Mouse (Mus musculus) liver, embryonic 16.5 days (tissue): ENCODE measurements around the gene Emb. TPM values are rescaled to one million over a fixed set of nuclear protein-coding genes. Genes with fewer than 3 reads are reported as not detected.

Source experiments
- ATAC-seq: fragments of 200-750 bp; cut with Nextera tagmentation; 2 replicates; pipeline ENCODE4 v1.8.0; 2017; ENCODE audit warnings: low read depth, mild to moderate bottlenecking, moderate number of reproducible peaks, moderate library complexity
- H3K27ac ChIP-seq: fragments of 300-500 bp; sonication (generic); 2 replicates; pipeline ENCODE4 v1.5.1; 2014; ENCODE audit warnings: mild to moderate bottlenecking, low read length
- H3K27me3 ChIP-seq: fragments of 300-500 bp; sonication (generic); 2 replicates; pipeline ENCODE4 v1.6.1; 2014; ENCODE audit warnings: low read depth, low read length, mixed read lengths; ENCODE audit not compliant: control insufficient read depth, insufficient read depth
- H3K36me3 ChIP-seq: fragments of 300-500 bp; sonication (generic); 2 replicates; pipeline ENCODE4 v1.6.1; 2014; ENCODE audit warnings: mild to moderate bottlenecking; ENCODE audit not compliant: control insufficient read depth, insufficient read depth
- H3K4me1 ChIP-seq: fragments of 300-500 bp; sonication (generic); 2 replicates; pipeline ENCODE4 v1.6.1; 2014; ENCODE audit warnings: low read depth, low read length, mixed read lengths; ENCODE audit not compliant: control insufficient read depth
- H3K4me2 ChIP-seq: fragments of 300-500 bp; sonication (generic); 2 replicates; pipeline ENCODE4 v1.6.1; 2014; ENCODE audit warnings: low read depth, low read length, mixed read lengths
- H3K4me3 ChIP-seq: fragments of 300-500 bp; sonication (generic); 2 replicates; pipeline ENCODE4 v1.5.1; 2014; ENCODE audit warnings: low read depth, mild to moderate bottlenecking, low read length
- H3K9ac ChIP-seq: fragments of 300-500 bp; sonication (generic); 2 replicates; pipeline ENCODE4 v1.6.1; 2014; ENCODE audit warnings: low read depth, low read length
- H3K9me3 ChIP-seq: fragments of 300-500 bp; sonication (generic); replicated peaks from 2 replicates; pipeline ENCODE4 v1.6.1; 2016; ENCODE audit warnings: low read length; ENCODE audit not compliant: control insufficient read depth
- WGBS: fragments of 180-500 bp; shearing (Covaris S2); extraction: QIAGEN DNeasy Blood & Tissue Kit; methylation state at CpG from one replicate; pipeline ENCODE4 v1.1.7; 2014; ENCODE audit not compliant: insufficient replicate concordance; 5-methylcytosine and 5-hydroxymethylcytosine counted together
- polyA plus RNA-seq: library from polyadenylated mRNA; unstranded; fragments of >200 nt; fragmentation: Nextera tagmentation; extraction: Ambion mirVana; gene quantifications from 2 replicates; pipeline ENCODE4 v1.2.1, GENCODE M21; 2015

Emb gene
- polyA plus RNA-seq, 1 experiment from 2014 or later, result 13.9 TPM

GRCm38 (mm10) chr13:117233808-117234207 lies 25.5 kb downstream of the Emb start:
- WGBS, result 75% methylated on average over 8 of the region's 8 CpGs
- H3K4me3 ChIP-seq, result no peak overlapping the region
- no peaks in the 10 kb centered on the region for H3K36me3 ChIP-seq
- no peaks in the 10 kb centered on the region for H3K27me3 ChIP-seq
- H3K4me2 ChIP-seq, result no peak overlapping the region
- H3K9me3 ChIP-seq, result no peaks in the 10 kb centered on the region
- no peak for ATAC-seq
- H3K9ac ChIP-seq, result no peak overlapping the region
- H3K27ac ChIP-seq, result no peak overlapping the region
- no peaks in the 10 kb centered on the region for H3K4me1 ChIP-seq

- no peak for ATAC-seq
- Histone ChIP-seq H3K27me3 (no peaks in the 10 kb centered on the region), H3K4me3 (no peak overlapping the region), H3K36me3 (no peaks in the 10 kb centered on the region), H3K9me3 (no peaks in the 10 kb centered on the region), H3K4me1 (no peaks in the 10 kb centered on the region), H3K27ac (no peak overlapping the region), H3K4me2 (no peak overlapping the region), H3K9ac (no peak overlapping the region)
- WGBS, result 72% methylated on average over 7 of the region's 7 CpGs
Measured at GRCm38 (mm10) chr13:117234486-117234885, 26.1 kb downstream of the Emb start.

- peak; percentile 70 for ATAC-seq
- no peaks in the 10 kb centered on the region for H3K9me3 ChIP-seq
- H3K4me2 ChIP-seq, result no peak overlapping the region
- 44% methylated on average over 11 of the region's 11 CpGs for WGBS
- H3K4me3 ChIP-seq, result no peak overlapping the region
- no peaks in the 10 kb centered on the region for H3K27me3 ChIP-seq
- H3K27ac ChIP-seq, result no peak overlapping the region
- H3K4me1 ChIP-seq, result no peaks in the 10 kb centered on the region
- H3K9ac ChIP-seq, result no peak overlapping the region
- no peaks in the 10 kb centered on the region for H3K36me3 ChIP-seq
Measured at GRCm38 (mm10) chr13:117235530-117236212, 27.3 kb downstream of the Emb start.

- Histone ChIP-seq H3K27ac (no peak overlapping the region), H3K4me1 (no peaks in the 10 kb centered on the region), H3K4me3 (no peak overlapping the region), H3K27me3 (no peaks in the 10 kb centered on the region), H3K9me3 (no peaks in the 10 kb centered on the region), H3K4me2 (no peak overlapping the region), H3K36me3 (no peaks in the 10 kb centered on the region), H3K9ac (no peak overlapping the region)
- ATAC-seq, result peak; percentile 49
- 43% methylated on average over 4 of the region's 4 CpGs for WGBS
Measured at GRCm38 (mm10) chr13:117237111-117237510, 28.8 kb downstream of the Emb start.

GRCm38 (mm10) chr13:117242063-117242462 lies 33.7 kb downstream of the Emb start:
- Histone ChIP-seq H3K9me3 (no peaks in the 10 kb centered on the region), H3K4me1 (no peaks in the 10 kb centered on the region), H3K27me3 (no peaks in the 10 kb centered on the region), H3K4me2 (no peak overlapping the region), H3K27ac (no peak overlapping the region; the same call in 1 of the 2 replicates), H3K9ac (no peak overlapping the region), H3K4me3 (no peak overlapping the region), H3K36me3 (no peaks in the 10 kb centered on the region)
- ATAC-seq, result no peak
- WGBS, result 26% methylated on average over 3 of the region's 3 CpGs

GRCm38 (mm10) chr13:117242621-117243020 lies 34.3 kb downstream of the Emb start:
- no peaks in the 10 kb centered on the region for H3K27me3 ChIP-seq
- H3K4me1 ChIP-seq, result no peaks in the 10 kb centered on the region
- no peak overlapping the region for H3K4me3 ChIP-seq
- ATAC-seq, result no peak
- no peaks in the 10 kb centered on the region for H3K9me3 ChIP-seq
- H3K4me2 ChIP-seq, result no peak overlapping the region
- 51% methylated on average over 5 of the region's 5 CpGs for WGBS
- no peaks in the 10 kb centered on the region for H3K36me3 ChIP-seq
- H3K9ac ChIP-seq, result no peak overlapping the region
- no peak overlapping the region for H3K27ac ChIP-seq

GRCm38 (mm10) chr13:117260704-117261103 lies 52.4 kb downstream of the Emb start:
- no peak for ATAC-seq
- no peak overlapping the region for H3K27ac ChIP-seq
- H3K4me1 ChIP-seq, result no peaks in the 10 kb centered on the region
- no peaks in the 10 kb centered on the region for H3K36me3 ChIP-seq
- WGBS, result 26% methylated on average over 4 of the region's 4 CpGs
- no peak overlapping the region for H3K9ac ChIP-seq
- no peaks in the 10 kb centered on the region for H3K9me3 ChIP-seq
- no peak overlapping the region for H3K4me2 ChIP-seq
- H3K4me3 ChIP-seq, result no peak overlapping the region
- no peaks in the 10 kb centered on the region for H3K27me3 ChIP-seq

- H3K27me3 ChIP-seq, result no peaks in the 10 kb centered on the region
- H3K9ac ChIP-seq, result no peak overlapping the region
- H3K4me3 ChIP-seq, result no peak overlapping the region
- 74% methylated on average over 2 of the region's 2 CpGs for WGBS
- no peaks in the 10 kb centered on the region for H3K9me3 ChIP-seq
- ATAC-seq, result no peak
- no peaks in the 10 kb centered on the region for H3K4me1 ChIP-seq
- no peak overlapping the region for H3K27ac ChIP-seq
- H3K36me3 ChIP-seq, result no peaks in the 10 kb centered on the region
- no peak overlapping the region for H3K4me2 ChIP-seq
Measured at GRCm38 (mm10) chr13:117266156-117266555, 57.8 kb downstream of the Emb start.

GRCm38 (mm10) chr13:117267963-117268362 lies 59.6 kb downstream of the Emb start:
- H3K4me3 ChIP-seq, result no peak overlapping the region
- H3K27ac ChIP-seq, result no peak overlapping the region
- no peaks in the 10 kb centered on the region for H3K27me3 ChIP-seq
- no peaks in the 10 kb centered on the region for H3K9me3 ChIP-seq
- no peaks in the 10 kb centered on the region for H3K4me1 ChIP-seq
- WGBS, result 83% methylated on average over 14 of the region's 14 CpGs
- H3K4me2 ChIP-seq, result no peak overlapping the region
- H3K9ac ChIP-seq, result no peak overlapping the region
- H3K36me3 ChIP-seq, result no peaks in the 10 kb centered on the region
- no peak for ATAC-seq
